Mouse (Mus musculus): ENCODE data around the gene Ulk4.
"Not testable (repeated sequence)": the region's sequence is repeated elsewhere in the genome, so short reads cannot be mapped to it uniquely, and the experiment has no call there.

The Ulk4 gene

DNA sequence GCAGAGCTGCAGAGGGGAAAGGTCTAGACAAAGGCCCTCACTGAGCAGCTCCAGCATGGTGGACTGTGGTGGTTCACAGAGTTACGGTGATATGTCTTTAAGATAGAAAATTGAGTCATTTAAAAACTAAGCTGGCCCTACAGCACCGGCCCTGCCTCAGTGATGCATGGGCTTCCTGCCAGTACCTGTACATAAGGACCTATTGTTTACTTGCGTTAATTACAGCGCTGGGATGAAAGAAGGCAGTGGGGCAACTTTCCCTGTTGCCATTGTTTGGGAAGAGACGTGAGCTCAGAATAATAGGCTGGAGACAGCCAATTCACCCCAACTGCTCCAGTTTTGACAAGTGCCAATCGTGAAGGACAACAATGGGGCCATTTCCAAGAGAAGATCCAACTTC is 344.6 kb downstream of the Ulk4 start:
- no peak for DNase-seq

DNA sequence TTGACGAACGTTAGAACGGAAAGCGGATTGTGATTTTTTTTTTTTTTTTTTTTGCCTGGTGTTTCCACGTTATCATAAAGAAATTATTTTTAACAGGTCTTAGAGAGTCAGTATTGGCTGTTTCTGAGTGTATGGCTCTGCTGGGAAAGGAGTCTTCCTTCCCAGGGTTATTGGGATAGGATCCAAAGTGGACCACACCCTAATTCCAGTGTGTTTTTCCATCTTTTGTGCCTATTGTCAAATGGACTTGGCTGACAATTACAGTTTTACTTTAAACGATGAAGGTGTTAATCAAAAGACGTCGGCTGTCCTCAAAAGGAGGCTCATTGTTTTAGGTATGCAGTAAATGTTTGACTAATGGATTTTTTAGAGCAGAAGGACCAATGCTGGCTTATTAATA is 346.2 kb downstream of the Ulk4 start:
- no peak for DNase-seq

DNA sequence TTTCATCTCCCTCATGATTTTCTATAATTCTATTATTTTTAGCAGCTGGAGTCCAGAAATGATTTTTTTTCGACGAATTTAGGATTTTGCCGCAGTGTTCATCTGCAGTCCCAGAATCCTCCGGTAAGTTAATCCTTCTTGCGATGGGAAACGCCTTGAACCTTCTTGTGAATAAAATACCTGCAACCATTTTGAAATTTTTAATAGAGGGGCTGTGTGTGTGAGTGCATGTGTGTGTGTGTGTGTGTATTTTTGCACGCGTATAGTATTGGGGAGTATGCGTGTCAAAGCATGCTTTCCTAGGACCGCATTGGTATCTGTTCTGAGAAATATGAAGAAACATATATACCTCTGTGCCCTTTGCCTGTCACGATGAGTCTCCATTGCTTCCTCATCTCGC is 347.0 kb downstream of the Ulk4 start:
- DNase-seq: no peak

DNA sequence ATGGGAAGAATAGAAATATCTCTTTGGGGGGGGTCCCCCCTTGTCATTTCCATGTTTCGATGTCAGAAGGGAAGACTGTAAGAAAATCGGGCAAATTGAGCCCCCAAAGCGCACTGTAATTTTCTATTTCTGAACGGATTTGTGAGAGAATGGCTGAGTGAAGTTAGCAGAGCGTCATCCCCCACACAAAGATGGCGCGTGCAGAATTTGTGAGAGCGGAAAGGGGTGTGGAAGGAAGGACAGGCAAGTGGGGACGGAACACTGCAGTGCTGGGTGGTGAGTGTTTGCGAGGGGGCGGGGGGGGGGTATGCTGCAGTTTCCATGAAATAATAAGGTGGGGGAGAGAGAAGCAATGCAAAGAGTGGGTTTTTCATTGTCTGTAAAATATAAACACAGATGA is 347.9 kb downstream of the Ulk4 start, which contains the start of gene Ctnnb1:
Gene Ctnnb1 (plus strand): TSS at position 136 of the 400 bp plus-strand sequence.
- no peak for DNase-seq

DNA sequence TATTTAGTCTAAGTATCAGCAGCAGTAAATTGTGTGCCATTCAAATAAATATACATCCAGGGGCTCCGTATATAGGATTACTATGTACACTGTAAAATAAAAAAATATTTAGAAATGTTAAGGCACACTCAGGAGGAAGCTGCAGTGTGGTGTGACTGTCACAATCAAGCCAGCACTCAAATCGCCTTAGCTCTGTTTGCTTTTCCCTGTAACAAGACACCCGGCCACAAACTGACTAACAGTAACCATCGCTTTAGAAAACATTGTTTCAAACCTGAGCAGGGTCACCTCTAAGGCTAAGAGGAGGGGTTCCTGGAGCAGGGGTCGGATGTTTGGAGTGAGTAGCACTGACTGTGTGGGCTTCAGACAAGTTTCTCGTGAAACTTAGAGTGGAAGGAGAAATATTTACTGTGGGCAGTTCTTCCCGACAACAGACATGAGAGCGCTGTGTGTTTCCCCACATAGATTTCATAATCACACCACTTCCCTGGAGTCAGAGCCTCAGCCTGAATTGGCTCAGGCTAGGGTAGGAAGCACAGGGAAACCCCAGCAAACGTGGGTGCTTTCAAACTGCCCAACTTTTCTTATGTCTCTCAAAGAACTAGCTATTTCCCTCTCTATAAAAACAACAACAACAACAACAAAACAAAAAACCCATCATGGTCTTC is 349.9 kb downstream of the Ulk4 start:
- no peak for DNase-seq

DNA sequence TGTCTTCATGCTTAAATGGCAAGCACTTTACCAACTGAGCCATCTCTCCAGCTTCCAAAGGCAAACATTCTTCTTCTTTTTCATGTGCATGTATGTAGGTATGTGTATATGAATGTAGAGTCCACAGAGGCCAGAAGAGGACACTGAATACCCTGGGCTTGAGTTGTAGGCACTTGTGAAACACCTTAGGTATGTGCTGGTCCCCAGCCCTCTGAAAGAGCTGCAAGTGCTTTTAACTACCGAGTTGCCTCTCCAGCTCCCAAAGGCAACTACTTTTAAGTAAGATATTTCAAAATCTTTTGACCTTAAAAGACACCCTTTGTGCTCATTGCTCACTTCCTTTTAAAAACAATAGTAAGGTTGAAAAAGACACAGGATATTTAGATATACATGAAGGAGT is 350.9 kb downstream of the Ulk4 start:
- no peak for DNase-seq

DNA sequence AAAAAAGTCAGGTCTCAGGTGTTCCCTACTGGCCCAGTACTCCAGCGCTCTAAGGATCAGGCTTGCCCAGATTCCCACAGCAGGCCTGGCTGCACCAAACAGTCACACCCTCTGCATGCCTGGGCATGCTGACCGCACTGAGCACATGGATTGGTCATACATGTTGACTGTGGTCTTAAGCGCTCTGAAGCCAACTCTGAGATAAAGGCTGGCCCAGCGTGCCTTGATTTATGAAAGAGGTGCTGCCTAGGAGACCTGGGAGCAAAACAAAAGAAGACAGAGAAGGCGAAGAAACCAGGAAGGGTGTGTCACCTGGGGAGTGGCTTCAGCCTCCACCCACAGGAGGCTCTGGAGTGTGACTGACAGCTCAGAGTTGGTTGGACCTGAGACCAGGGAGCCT is 357.9 kb downstream of the Ulk4 start:
- DNase-seq: no peak

DNA sequence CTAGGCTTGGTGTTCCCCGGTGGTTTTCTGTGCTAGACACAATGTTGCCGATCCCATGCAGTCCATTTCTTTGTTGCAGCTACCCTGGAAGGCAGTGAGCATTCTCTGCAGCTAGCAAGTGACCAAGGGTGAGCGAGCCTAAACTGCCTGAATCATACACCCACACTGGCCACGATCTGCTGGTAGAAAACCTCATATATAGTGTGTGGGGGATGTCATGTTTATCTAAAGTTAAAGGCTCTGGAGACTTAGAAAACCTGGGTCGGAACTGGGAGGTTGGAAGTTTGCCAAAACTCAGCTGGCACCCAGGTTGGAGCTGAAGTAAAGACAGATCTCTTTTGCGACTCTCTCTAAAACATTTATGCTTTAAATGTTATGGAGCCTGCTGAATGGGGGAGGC is 358.4 kb downstream of the Ulk4 start:
- DNase-seq: no peak

DNA sequence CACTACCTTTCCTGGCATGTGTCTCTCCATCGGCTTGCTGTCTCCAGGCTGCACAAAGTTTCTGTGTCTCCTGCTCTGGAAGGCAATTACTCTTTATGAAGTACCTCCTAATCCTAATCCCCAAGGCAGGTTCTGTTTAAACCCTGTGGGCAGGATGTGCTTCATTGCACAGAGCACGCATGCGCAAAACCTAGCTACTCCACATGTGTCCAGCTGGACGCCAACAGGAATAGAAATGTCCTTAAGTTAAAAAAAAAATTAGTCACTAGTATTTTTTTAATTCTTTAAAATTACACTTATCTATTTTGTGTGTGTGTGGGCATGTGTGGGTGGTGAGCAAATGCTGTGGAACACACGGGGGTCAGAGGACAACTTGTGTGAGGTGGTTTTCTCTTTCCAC is 358.8 kb downstream of the Ulk4 start:
- DNase-seq: no peak

DNA sequence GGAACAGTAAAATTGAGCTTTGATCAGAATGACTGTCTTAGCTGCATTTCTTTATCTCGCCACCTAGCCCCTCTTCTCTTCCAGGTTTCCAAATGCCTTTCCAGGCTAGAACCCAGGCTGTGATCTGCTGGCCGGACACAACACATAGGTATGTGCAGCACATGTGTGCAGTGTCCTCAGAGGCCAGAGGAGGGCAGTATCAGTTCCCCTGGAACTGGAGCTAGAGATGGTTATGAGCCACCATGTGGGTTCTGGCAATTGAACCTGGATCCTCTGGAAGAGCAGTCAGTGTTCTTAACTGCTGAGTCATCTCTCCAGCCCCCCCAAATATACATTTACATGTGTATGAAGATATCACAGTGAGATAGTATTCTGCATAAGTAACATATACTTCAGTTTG is 359.4 kb downstream of the Ulk4 start:
- not testable (repeated sequence) for DNase-seq

DNA sequence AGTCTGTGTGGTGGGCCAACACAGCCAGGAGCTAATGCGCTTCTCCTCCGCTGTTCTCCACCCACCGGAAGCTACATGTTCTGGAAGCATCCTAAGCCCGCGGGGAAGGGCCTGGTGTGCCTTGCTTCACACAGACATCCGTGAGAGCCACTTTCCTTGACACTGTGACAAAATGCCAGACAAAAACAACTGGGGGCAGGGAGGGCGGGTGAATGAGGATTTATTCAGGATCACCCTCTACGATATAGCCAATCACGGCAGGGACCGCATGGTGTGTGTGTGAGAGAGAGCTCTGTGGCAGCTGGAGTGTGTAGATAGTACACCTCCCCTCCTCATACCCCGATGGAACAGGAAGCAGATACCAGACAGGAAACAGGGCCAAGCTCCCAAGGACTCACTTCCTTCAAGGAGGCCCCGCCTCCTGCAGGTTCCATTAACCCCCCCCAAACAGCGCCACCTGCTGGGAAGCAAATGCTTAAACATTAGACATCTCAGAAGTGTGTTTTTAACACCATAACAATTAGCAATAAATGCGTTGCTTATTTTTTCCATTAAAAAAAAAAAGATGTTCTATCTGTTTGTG is 362.0 kb downstream of the Ulk4 start:
- no peak for DNase-seq

DNA sequence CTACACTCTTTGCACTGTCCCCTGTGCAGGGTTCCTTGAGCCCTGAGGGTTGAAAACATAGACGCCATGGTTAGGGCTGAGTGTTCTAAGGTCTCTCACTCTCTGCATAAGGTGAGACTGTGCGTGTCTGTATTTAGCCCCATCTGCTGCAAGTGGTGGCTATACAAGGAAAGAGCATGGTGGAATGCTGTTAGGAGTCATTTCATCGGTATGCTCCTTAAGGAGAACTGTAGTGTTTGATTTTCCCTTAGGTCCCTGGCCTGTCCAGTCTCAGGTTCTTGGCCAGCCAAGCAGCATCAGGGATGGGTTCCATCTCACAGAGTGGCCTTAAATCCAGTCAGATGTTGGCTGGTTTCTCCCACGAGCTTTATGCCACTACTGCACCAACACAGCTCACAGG is 362.6 kb downstream of the Ulk4 start:
- no peak for DNase-seq

DNA sequence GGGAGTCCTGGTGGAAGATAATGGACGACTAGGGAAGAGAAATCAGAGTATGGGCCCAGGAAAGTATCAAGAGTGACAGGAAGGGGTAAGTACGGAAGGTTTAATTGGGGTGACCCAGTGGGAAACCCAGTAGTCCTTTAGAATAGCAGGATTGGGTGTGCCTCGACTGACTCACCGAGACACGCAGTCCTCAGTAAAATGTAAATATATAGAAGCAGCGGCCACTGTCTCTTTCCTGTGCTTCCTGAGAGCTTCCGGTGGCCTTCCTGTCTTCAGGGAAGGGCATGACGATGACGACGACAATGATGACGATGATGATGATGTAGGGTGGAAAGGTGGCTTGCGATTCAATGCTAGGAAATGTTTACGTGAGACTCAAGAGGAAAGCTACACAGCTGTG is 363.8 kb downstream of the Ulk4 start:
- DNase-seq: no peak

DNA sequence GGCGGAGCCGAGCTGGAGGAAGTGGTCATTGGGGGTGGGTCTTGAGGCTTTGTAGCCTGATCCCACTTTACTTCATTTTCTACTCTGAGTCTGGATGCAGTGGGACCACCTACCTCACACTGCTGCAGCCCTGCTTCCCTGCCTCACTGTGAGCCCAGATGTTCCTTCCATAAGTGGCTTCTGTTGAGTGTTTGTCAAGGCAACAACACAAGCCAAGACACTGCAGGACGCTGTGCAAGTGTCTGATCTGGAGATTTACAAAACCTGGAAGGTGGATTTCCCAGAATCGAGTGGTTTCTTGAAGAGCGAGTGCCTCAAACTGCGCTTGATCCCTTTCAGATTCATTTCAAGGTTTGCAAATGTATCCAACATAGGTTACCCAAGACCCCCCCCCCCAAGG is 368.5 kb downstream of the Ulk4 start:
- no peak for DNase-seq
